Mouse (Mus musculus): ENCODE measurements around the gene Defb10. TPM values are rescaled to one million over a fixed set of nuclear protein-coding genes. Genes with fewer than 3 reads are reported as not detected.
"Not testable (repeated sequence)": the region's sequence is repeated elsewhere in the genome, so short reads cannot be mapped to it uniquely, and the experiment has no call there.

Defb10 gene
- not detected in 2 replicates for polyA plus RNA-seq (2014; fragmentation: Nextera tagmentation; extraction: Ambion mirVana)

- H3K36me3 ChIP-seq (ENCODE audit: insufficient read depth); H3K4me3 ChIP-seq (ENCODE audit: low read depth, low read length); H3K4me1 ChIP-seq (ENCODE audit: insufficient read depth); H3K27me3 ChIP-seq (ENCODE audit: insufficient read depth, low read length); H3K27ac ChIP-seq (ENCODE audit: low read depth); H3K9me3 ChIP-seq (ENCODE audit: low read depth, low read length); H3K4me2 ChIP-seq; DNase-seq; ATAC-seq (ENCODE audit: insufficient read depth); H3K9ac ChIP-seq: not testable (repeated sequence)
- WGBS = 46% methylated on average over 1 of the region's 1 CpGs
Observed at GRCm38 (mm10) chr8:21858586-21858985, at the start of gene Defb10. Gene Defb10 (plus strand): TSS chr8:21858901.

- not testable (repeated sequence) for H3K27ac ChIP-seq (ENCODE audit: low read depth); DNase-seq; H3K9ac ChIP-seq; H3K4me3 ChIP-seq (ENCODE audit: low read depth, low read length); ATAC-seq (ENCODE audit: insufficient read depth); H3K4me1 ChIP-seq (ENCODE audit: insufficient read depth); H3K36me3 ChIP-seq (ENCODE audit: insufficient read depth); H3K9me3 ChIP-seq (ENCODE audit: low read depth, low read length); H3K4me2 ChIP-seq; H3K27me3 ChIP-seq (ENCODE audit: insufficient read depth, low read length)
Observed at GRCm38 (mm10) chr8:21885321-21885720, 26.6 kb downstream of the Defb10 start, which contains the start of gene Defb9. Gene Defb9 (minus strand): TSS chr8:21885421.

- DNase-seq; ATAC-seq (ENCODE audit: insufficient read depth): not testable (repeated sequence)
Observed at GRCm38 (mm10) chr8:21906290-21906689, 47.6 kb downstream of the Defb10 start, which contains the start of gene Defb11. Gene Defb11 (minus strand): TSS chr8:21906412.

More at GRCm38 (mm10) chr8:21906290-21906689, 47.6 kb downstream of the Defb10 start, which contains the start of gene Defb11:
- H3K4me2 ChIP-seq; H3K9me3 ChIP-seq (ENCODE audit: low read depth, low read length); H3K27ac ChIP-seq (ENCODE audit: low read depth); H3K27me3 ChIP-seq (ENCODE audit: insufficient read depth, low read length); H3K4me1 ChIP-seq (ENCODE audit: insufficient read depth); H3K4me3 ChIP-seq (ENCODE audit: low read depth, low read length); H3K36me3 ChIP-seq (ENCODE audit: insufficient read depth); H3K9ac ChIP-seq: not testable (repeated sequence)

Other genes with a start within 250 kb of the Defb10 start
- gene Defa26, start 240.7 kb upstream of the Defb10 start, polyA plus RNA-seq (2014; fragmentation: Nextera tagmentation; extraction: Ambion mirVana) = not detected in 2 replicates
- not detected in 2 replicates for gene Defa17, start 203.1 kb upstream of the Defb10 start, polyA plus RNA-seq (2014; fragmentation: Nextera tagmentation; extraction: Ambion mirVana)
- not detected in 2 replicates for gene Defa34, start 193.1 kb upstream of the Defb10 start, polyA plus RNA-seq (2014; fragmentation: Nextera tagmentation; extraction: Ambion mirVana)
- not detected in 2 replicates for gene AY761184, start 155.3 kb upstream of the Defb10 start, polyA plus RNA-seq (2014; fragmentation: Nextera tagmentation; extraction: Ambion mirVana)
- not detected in 2 replicates for gene Defa24, start 124.4 kb upstream of the Defb10 start, polyA plus RNA-seq (2014; fragmentation: Nextera tagmentation; extraction: Ambion mirVana)
- not detected in 2 replicates for gene Defb50, start 35.4 kb upstream of the Defb10 start, polyA plus RNA-seq (2014; fragmentation: Nextera tagmentation; extraction: Ambion mirVana)
- gene Defb2, start 19.0 kb upstream of the Defb10 start, polyA plus RNA-seq (2014; fragmentation: Nextera tagmentation; extraction: Ambion mirVana) = not detected in 2 replicates
- gene Defb9, start 26.5 kb downstream of the Defb10 start, polyA plus RNA-seq (2014; fragmentation: Nextera tagmentation; extraction: Ambion mirVana) = not detected in 2 replicates
- gene Defb11, start 47.5 kb downstream of the Defb10 start, polyA plus RNA-seq (2014; fragmentation: Nextera tagmentation; extraction: Ambion mirVana) = not detected in 2 replicates
- not detected in 2 replicates for gene Defb15, start 73.8 kb downstream of the Defb10 start, polyA plus RNA-seq (2014; fragmentation: Nextera tagmentation; extraction: Ambion mirVana)
- gene Defb35, start 79.5 kb downstream of the Defb10 start, polyA plus RNA-seq (2014; fragmentation: Nextera tagmentation; extraction: Ambion mirVana) = not detected in 2 replicates
- not detected in 2 replicates for gene Defb13, start 87.9 kb downstream of the Defb10 start, polyA plus RNA-seq (2014; fragmentation: Nextera tagmentation; extraction: Ambion mirVana)
- gene Fam90a1a, start 99.8 kb downstream of the Defb10 start, polyA plus RNA-seq (2014; fragmentation: Nextera tagmentation; extraction: Ambion mirVana) = not detected in 2 replicates
- gene Ccdc70, start 110.9 kb downstream of the Defb10 start, polyA plus RNA-seq (2014; fragmentation: Nextera tagmentation; extraction: Ambion mirVana) = not detected in 2 replicates
- 1.9 and 2.2 TPM in 2 replicates for gene Atp7b, start 201.4 kb downstream of the Defb10 start, polyA plus RNA-seq (2014; fragmentation: Nextera tagmentation; extraction: Ambion mirVana)
- 27.6 and 34.4 TPM in 2 replicates for gene Alg11, start 201.8 kb downstream of the Defb10 start, polyA plus RNA-seq (2014; fragmentation: Nextera tagmentation; extraction: Ambion mirVana)